Mouse (Mus musculus) myocyte (in vitro differentiated cells): ENCODE data around the gene Nav3. TPM values are rescaled to one million over a fixed set of nuclear protein-coding genes. Genes with fewer than 3 reads are reported as not detected.

Source experiments
- H3K27me3 ChIP-seq: one replicate; pipeline ENCODE4 v1.6.1; 2011; ENCODE audit not compliant: control insufficient read depth, insufficient read depth, insufficient read length
- H3K36me3 ChIP-seq: one replicate; pipeline ENCODE4 v1.6.1; 2011; ENCODE audit not compliant: control insufficient read depth, insufficient read depth
- H3K4me2 ChIP-seq: one replicate; pipeline ENCODE4 v1.6.1; 2011; ENCODE audit warnings: low read depth, control low read depth
- H3K4me3 ChIP-seq: one replicate; pipeline ENCODE4 v1.5.1; 2011; ENCODE audit warnings: mild to moderate bottlenecking, control low read depth, moderate library complexity
- H3K79me2 ChIP-seq: one replicate; pipeline ENCODE4 v1.6.1; 2011; ENCODE audit not compliant: control insufficient read depth, insufficient read depth
- H3ac ChIP-seq: one replicate; pipeline ENCODE4 v1.6.1; 2011; ENCODE audit not compliant: control insufficient read depth, insufficient read length
- CEBPB ChIP-seq: IDR thresholded peaks from 2 replicates; pipeline ENCODE4 v1.6.1; 2011; ENCODE audit warnings: mild to moderate bottlenecking, moderate library complexity; ENCODE audit not compliant: poor library complexity, insufficient read depth, severe bottlenecking
- E2F4 ChIP-seq: IDR thresholded peaks from one replicate; pipeline ENCODE4 v1.6.1; 2011; ENCODE audit warnings: mild to moderate bottlenecking, control low read depth, moderate library complexity; ENCODE audit not compliant: insufficient read depth
- MAX ChIP-seq: IDR thresholded peaks from one replicate; pipeline ENCODE4 v1.6.1; 2011; ENCODE audit warnings: low read depth, mild to moderate bottlenecking, control low read depth
- MYOD1 ChIP-seq, 3 experiments: IDR thresholded peaks; one replicate each; pipeline ENCODE4 v1.6.1; 2011; ENCODE audit warnings: control low read depth in 2 of 3, low read depth in 2 of 3, mild to moderate bottlenecking in 2 of 3, moderate library complexity in 1 of 3; ENCODE audit not compliant: insufficient read length in 2 of 3, control insufficient read depth in 1 of 3
- MYOG ChIP-seq, 3 experiments: IDR thresholded peaks; one replicate each; pipeline ENCODE4 v1.6.1; 2011; ENCODE audit warnings: control low read depth in 2 of 3, low read depth in 2 of 3, mild to moderate bottlenecking in 2 of 3; ENCODE audit not compliant: insufficient read length in 2 of 3, control insufficient read depth in 1 of 3, insufficient read depth in 1 of 3
- POLR2A ChIP-seq: IDR thresholded peaks from one replicate; pipeline ENCODE4 v1.6.1; 2011; ENCODE audit warnings: low read depth, mild to moderate bottlenecking, control low read depth, moderate library complexity; ENCODE audit not compliant: insufficient read length
- POLR2AphosphoS2 ChIP-seq: IDR thresholded peaks from one replicate; pipeline ENCODE4 v1.6.1; 2011; ENCODE audit warnings: low read depth, control low read depth; ENCODE audit not compliant: insufficient read length
- REST ChIP-seq: IDR thresholded peaks from one replicate; pipeline ENCODE4 v1.6.1; 2011; ENCODE audit warnings: mild to moderate bottlenecking, control low read depth, moderate library complexity; ENCODE audit not compliant: insufficient read depth, insufficient read length
- SRF ChIP-seq: IDR thresholded peaks from one replicate; pipeline ENCODE4 v1.6.1; 2011; ENCODE audit warnings: low read depth; ENCODE audit not compliant: control insufficient read depth, insufficient read length
- TCF12 ChIP-seq: IDR thresholded peaks from one replicate; pipeline ENCODE4 v1.6.1; 2011; ENCODE audit warnings: mild to moderate bottlenecking, control low read depth; ENCODE audit not compliant: poor library complexity, insufficient read depth, severe bottlenecking
- TCF3 ChIP-seq: IDR thresholded peaks from one replicate; pipeline ENCODE4 v1.6.1; 2011; ENCODE audit warnings: low read depth, control low read depth; ENCODE audit not compliant: insufficient read length
- USF1 ChIP-seq: IDR thresholded peaks from one replicate; pipeline ENCODE4 v1.6.1; 2011; ENCODE audit warnings: low read depth, mild to moderate bottlenecking, control low read depth, moderate library complexity
- polyA plus RNA-seq: library from polyadenylated mRNA; unstranded; fragments of >200 nt; fragmentation: generic; extraction: Trizol; gene quantifications from one replicate; pipeline ENCODE4 v1.2.1, GENCODE M21; 2012; ENCODE audit warnings: missing spikeins

Gene Nav3
- polyA plus RNA-seq, 1 experiment = 2.9 TPM

- H3K4me2 ChIP-seq = no peak overlapping the region
- no peak overlapping the region for H3ac ChIP-seq
- no peaks in the 10 kb centered on the region for H3K27me3 ChIP-seq
- H3K4me3 ChIP-seq = no peak overlapping the region
- no peak for TF ChIP-seq POLR2AphosphoS2
- TF ChIP-seq CEBPB = no peak
- TF ChIP-seq MYOD1 (IDR thresholded peaks at IDR 0.05; ENCODE audit: control insufficient read depth in 1 of 3, insufficient read length in 2 of 3, low read depth in 2 of 3) = no peak
- no peak for TF ChIP-seq TCF12
- TF ChIP-seq MAX = no peak
- TF ChIP-seq E2F4 = no peak
- no peak for TF ChIP-seq TCF3
- TF ChIP-seq USF1 = no peak
- no peak for TF ChIP-seq POLR2A
- TF ChIP-seq REST = no peak
- TF ChIP-seq MYOG (IDR thresholded peaks at IDR 0.05; ENCODE audit: control insufficient read depth in 1 of 3, insufficient read depth in 1 of 3, insufficient read length in 2 of 3, low read depth in 2 of 3) = no peak
- TF ChIP-seq SRF = no peak
- H3K79me2 ChIP-seq = no peaks in the 10 kb centered on the region
- peaks cover 14% of the 10 kb centered on the region for H3K36me3 ChIP-seq
Measured at GRCm38 (mm10) chr10:109684109-109685056, 771.6 kb downstream of the Nav3 start.

DNA sequence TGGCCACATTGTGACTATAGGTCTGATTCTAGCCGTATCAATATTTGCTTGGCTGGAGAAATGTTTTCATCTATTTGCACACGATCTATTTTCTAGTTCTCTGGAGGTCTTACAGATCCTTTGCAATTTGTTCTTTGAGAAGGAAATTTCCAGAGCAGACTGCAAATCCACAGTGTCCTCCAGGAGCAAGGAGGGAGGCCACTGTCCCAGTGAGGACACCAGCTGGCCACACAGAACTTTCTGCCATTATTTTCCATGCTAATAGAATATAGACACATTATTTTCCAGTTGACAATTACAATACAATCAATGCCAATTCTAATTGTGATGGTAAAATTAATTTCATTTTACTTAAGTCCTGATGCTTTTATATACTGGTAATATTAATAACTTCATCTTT lies 783.1 kb downstream of the Nav3 start:
- no peak overlapping the region for H3ac ChIP-seq
- TF ChIP-seq TCF12 = no peak
- no peak for TF ChIP-seq SRF
- TF ChIP-seq POLR2AphosphoS2 = no peak
- TF ChIP-seq USF1 = no peak
- TF ChIP-seq MYOD1 (IDR thresholded peaks at IDR 0.05; ENCODE audit: control insufficient read depth in 1 of 3, insufficient read length in 2 of 3, low read depth in 2 of 3) = no peak
- no peak for TF ChIP-seq REST
- TF ChIP-seq POLR2A = no peak
- no peak for TF ChIP-seq MYOG (IDR thresholded peaks at IDR 0.05; ENCODE audit: control insufficient read depth in 1 of 3, insufficient read depth in 1 of 3, insufficient read length in 2 of 3, low read depth in 2 of 3)
- TF ChIP-seq E2F4 = no peak
- no peak for TF ChIP-seq CEBPB
- no peak for TF ChIP-seq TCF3
- TF ChIP-seq MAX = no peak
- H3K4me2 ChIP-seq = no peak overlapping the region
- H3K27me3 ChIP-seq = no peaks in the 10 kb centered on the region
- H3K36me3 ChIP-seq = no peaks in the 10 kb centered on the region
- no peaks in the 10 kb centered on the region for H3K79me2 ChIP-seq
- H3K4me3 ChIP-seq = no peak overlapping the region

GRCm38 (mm10) chr10:109667453-109667852 lies 788.6 kb downstream of the Nav3 start:
- Histone ChIP-seq H3K36me3 (no peaks in the 10 kb centered on the region), H3K4me2 (no peak overlapping the region), H3K4me3 (no peak overlapping the region), H3K79me2 (no peaks in the 10 kb centered on the region), H3ac (no peak overlapping the region), H3K27me3 (no peaks in the 10 kb centered on the region)
- TF ChIP-seq MAX (no peak), POLR2A (no peak), TCF3 (no peak), USF1 (no peak), TCF12 (no peak), SRF (no peak), MYOD1 (IDR thresholded peaks at IDR 0.05; ENCODE audit: control insufficient read depth in 1 of 3, insufficient read length in 2 of 3, low read depth in 2 of 3) (no peak), MYOG (IDR thresholded peaks at IDR 0.05; ENCODE audit: control insufficient read depth in 1 of 3, insufficient read depth in 1 of 3, insufficient read length in 2 of 3, low read depth in 2 of 3) (no peak), CEBPB (no peak), E2F4 (no peak)

DNA sequence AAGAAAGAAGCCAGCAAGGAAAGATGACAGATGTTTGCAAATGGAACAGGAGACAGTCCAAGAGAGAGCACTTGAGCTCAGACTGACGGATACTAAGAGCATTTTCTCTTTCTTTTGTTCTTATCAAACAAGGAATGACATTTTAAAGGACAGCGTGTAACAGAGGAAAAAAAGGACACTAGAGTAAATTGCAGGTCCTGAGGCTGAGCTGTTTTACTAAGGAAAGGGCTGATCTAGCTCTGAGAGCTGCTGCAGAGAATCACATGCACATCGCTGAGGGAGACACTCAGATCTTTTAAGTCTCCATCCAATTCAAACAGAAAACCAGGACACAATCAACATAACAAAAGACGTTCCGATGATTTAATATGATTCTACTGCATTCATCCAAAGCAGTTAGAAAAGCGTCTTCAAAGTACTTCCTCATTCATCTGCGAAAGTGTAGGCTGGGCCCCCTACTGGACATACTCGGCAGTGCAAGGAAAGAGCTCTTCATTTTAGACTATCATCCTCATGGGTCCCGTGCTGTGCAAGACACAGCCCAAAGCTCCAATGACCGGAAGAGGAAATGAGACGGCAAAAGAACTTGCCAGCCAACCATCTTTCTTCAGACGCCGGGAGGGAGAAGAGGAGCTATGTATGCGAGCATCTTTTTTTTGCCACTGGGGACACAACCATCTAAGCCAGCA lies 791.2 kb downstream of the Nav3 start:
- H3ac ChIP-seq = no peak overlapping the region
- no peaks in the 10 kb centered on the region for H3K79me2 ChIP-seq
- no peak overlapping the region for H3K4me3 ChIP-seq
- TF ChIP-seq MAX (no peak), MYOG (IDR thresholded peaks at IDR 0.05; ENCODE audit: control insufficient read depth in 1 of 3, insufficient read depth in 1 of 3, insufficient read length in 2 of 3, low read depth in 2 of 3) (no peak), TCF12 (no peak), POLR2AphosphoS2 (no peak), TCF3 (no peak)
- no peaks in the 10 kb centered on the region for H3K27me3 ChIP-seq
- H3K4me2 ChIP-seq = no peak overlapping the region
- no peaks in the 10 kb centered on the region for H3K36me3 ChIP-seq
